Mouse (Mus musculus): Measurements from ENCODE around the gene Nr4a3. TPM values are rescaled to one million over a fixed set of nuclear protein-coding genes. Genes with fewer than 3 reads are reported as not detected.

Nr4a3 gene
- total RNA-seq (2021): 10 to 100 TPM in 1 of 2 experiments, 1 to 10 TPM in 1; 4.5 to 12.4 TPM

GRCm38 (mm10) chr4:48044491-48045211, at the start of gene Nr4a3:
Nr4a3 (plus strand) TSS chr4:48045153.
- intact Hi-C loops (cut with DNase I): loop anchor here (2.0 to 5.0 kb wide), 3 partner anchors 452 to 572 kb away; partner anchors contain the start of genes Alg2 and Sec61b
- DNase-seq: peak; percentile 92 to 95

- intact Hi-C loops (cut with DNase I): no loop called here
- no peak for DNase-seq
These were observed 42.0 kb upstream of the Nr4a3 start for GRCm38 (mm10) chr4:48002969-48003368.

- no peak for DNase-seq
- intact Hi-C loops (cut with DNase I): no loop called here
These were observed 41.5 kb upstream of the Nr4a3 start for GRCm38 (mm10) chr4:48003456-48003855.

GRCm38 (mm10) chr4:48006355-48006754, 38.6 kb upstream of the Nr4a3 start:
- no peak for DNase-seq
- intact Hi-C loops (cut with DNase I): no loop called here

- DNase-seq: no peak
- intact Hi-C loops (cut with DNase I): no loop called here
These were observed 32.7 kb upstream of the Nr4a3 start for GRCm38 (mm10) chr4:48012209-48012608.

- intact Hi-C loops (cut with DNase I): no loop called here
These were observed 22.0 kb upstream of the Nr4a3 start for GRCm38 (mm10) chr4:48022966-48023365.

GRCm38 (mm10) chr4:48029652-48030051, 15.3 kb upstream of the Nr4a3 start:
- intact Hi-C loops (cut with DNase I): no loop called here

More at GRCm38 (mm10) chr4:48022966-48023365, 22.0 kb upstream of the Nr4a3 start:
- DNase-seq: no peak

GRCm38 (mm10) chr4:48034287-48034686, 10.7 kb upstream of the Nr4a3 start:
- intact Hi-C loops (cut with DNase I): no loop called here
- no peak for DNase-seq

More at GRCm38 (mm10) chr4:48029652-48030051, 15.3 kb upstream of the Nr4a3 start:
- DNase-seq: peak in 1 of 2 experiments; percentile 25

GRCm38 (mm10) chr4:48037646-48038045, 7.3 kb upstream of the Nr4a3 start:
- DNase-seq: no peak
- intact Hi-C loops (cut with DNase I): no loop called here

GRCm38 (mm10) chr4:48038847-48039246, 6.1 kb upstream of the Nr4a3 start:
- intact Hi-C loops (cut with DNase I): no loop called here

GRCm38 (mm10) chr4:48039736-48040135, 5.2 kb upstream of the Nr4a3 start:
- DNase-seq: no peak
- intact Hi-C loops (cut with DNase I): loop anchor here (5.0 kb wide), 1 partner anchor 462 kb away; no protein-coding TSS in a partner anchor

More at GRCm38 (mm10) chr4:48038847-48039246, 6.1 kb upstream of the Nr4a3 start:
- no peak for DNase-seq

GRCm38 (mm10) chr4:48042466-48042785, 2.5 kb upstream of the Nr4a3 start:
- intact Hi-C loops (cut with DNase I): loop anchor here (2.0 to 5.0 kb wide), 2 partner anchors 94 to 465 kb away; no protein-coding TSS in a partner anchor
- DNase-seq: no peak

GRCm38 (mm10) chr4:48042786-48043701, 1.9 kb upstream of the Nr4a3 start:
- intact Hi-C loops (cut with DNase I): loop anchor here (2.0 to 5.0 kb wide), 2 partner anchors 94 to 466 kb away; no protein-coding TSS in a partner anchor
- DNase-seq: peak; percentile 97

- intact Hi-C loops (cut with DNase I): loop anchor here (2.0 to 5.0 kb wide), 2 partner anchors 451 to 467 kb away; no protein-coding TSS in a partner anchor
- no peak for DNase-seq
These were observed 837 bp upstream of the Nr4a3 start for GRCm38 (mm10) chr4:48044141-48044490.

- intact Hi-C loops (cut with DNase I): loop anchor here (2.0 to 5.0 kb wide), 2 partner anchors 452 to 573 kb away; partner anchors contain the start of genes Alg2 and Sec61b
- DNase-seq: peak in 1 of 2 experiments; percentile 41
These were observed 348 bp downstream of the Nr4a3 start for GRCm38 (mm10) chr4:48045281-48045720.

GRCm38 (mm10) chr4:48045721-48046460, 938 bp downstream of the Nr4a3 start:
- peak; percentile 39 to 48 for DNase-seq
- intact Hi-C loops (cut with DNase I): loop anchor here (2.0 to 5.0 kb wide), 3 partner anchors 79 to 574 kb away; partner anchors contain the start of genes Alg2, Sec61b and Stx17

- intact Hi-C loops (cut with DNase I): loop anchor here (2.0 to 5.0 kb wide), 2 partner anchors 78 to 574 kb away; partner anchors contain the start of genes Alg2, Sec61b and Stx17
- peak in 1 of 2 experiments; percentile 42 for DNase-seq
These were observed 1.5 kb downstream of the Nr4a3 start for GRCm38 (mm10) chr4:48046461-48046901.

- intact Hi-C loops (cut with DNase I): loop anchor here (2.0 to 5.0 kb wide), 2 partner anchors 78 to 575 kb away; partner anchors contain the start of genes Alg2, Sec61b and Stx17
- peak in 1 of 2 experiments; percentile 25 for DNase-seq
These were observed 2.3 kb downstream of the Nr4a3 start for GRCm38 (mm10) chr4:48047136-48047765.

- intact Hi-C loops (cut with DNase I): loop anchor here (2.0 to 5.0 kb wide), 2 partner anchors 77 to 576 kb away; partner anchors contain the start of genes Alg2, Sec61b and Stx17
- DNase-seq: peak; percentile 38 to 41
These were observed 2.9 kb downstream of the Nr4a3 start for GRCm38 (mm10) chr4:48047766-48048371.

Data from heart, postnatal 10 days (tissue).